Mouse (Mus musculus): ENCODE results near the gene Scn7a. TPM values are rescaled to one million over a fixed set of nuclear protein-coding genes. Genes with fewer than 3 reads are reported as not detected.

Gene Scn7a
- polyA plus RNA-seq (2012; rRNA removed): 0.37 and 1.6 TPM in 2 replicates

DNA sequence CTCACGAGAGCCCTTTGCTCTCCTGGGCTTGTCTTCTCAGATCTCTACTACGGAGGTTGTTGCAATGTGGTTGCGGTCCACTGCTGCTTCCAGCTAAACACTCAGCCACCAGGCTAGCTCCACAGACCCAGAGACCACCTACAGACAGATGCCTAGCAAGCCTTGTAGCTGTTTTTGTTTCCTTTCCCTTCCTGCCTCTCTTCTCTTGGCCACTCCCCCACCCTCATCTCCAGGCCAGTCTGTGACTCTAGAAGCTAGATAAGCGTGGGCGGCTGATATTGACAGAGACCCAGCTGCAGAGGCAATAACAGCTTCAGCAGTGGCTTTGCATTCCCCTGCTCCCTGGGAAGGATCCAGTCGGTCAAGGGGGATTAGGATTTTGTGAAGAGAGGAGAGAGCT is at the start of gene Scn7a:
Scn7a (minus strand) TSS at position 150 of the 400 bp plus-strand sequence.

DNA sequence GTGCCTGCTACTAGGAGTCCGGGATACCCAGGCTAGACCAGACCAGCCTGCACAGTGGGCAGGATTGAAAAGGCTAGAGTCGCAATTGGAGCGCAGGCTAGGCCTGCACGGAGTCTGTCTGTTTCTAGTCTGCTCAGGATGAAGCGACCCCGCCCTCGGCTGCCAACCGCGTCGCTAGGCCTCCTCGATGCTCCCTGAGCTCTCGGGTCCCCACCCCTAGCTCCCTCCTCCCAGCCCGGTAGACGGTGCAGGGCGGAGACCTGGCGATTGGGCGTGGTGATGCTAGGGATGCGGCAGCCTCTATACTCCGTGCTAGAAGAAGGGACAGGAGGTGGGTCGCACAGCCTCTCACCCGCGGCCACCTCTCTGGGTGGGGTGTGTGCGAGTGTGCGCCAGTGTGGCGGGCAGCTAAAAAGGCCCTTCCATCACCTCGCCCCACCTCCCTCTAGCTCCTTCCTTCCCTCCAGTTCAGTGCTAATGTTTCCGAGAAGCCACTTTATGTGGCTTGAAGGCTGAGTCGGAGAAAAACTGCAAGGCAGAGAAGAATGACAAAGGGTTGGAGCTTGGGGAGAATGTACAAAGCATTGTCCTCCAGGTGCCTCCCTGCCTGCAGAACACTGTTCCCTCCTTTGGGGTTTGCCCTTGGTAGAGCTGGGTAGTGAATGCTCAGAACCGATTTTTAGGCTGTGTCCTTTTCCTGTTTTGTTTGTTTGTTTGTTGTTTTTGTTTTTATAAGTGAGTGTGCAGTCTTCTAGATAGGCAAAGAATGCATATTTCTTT is 149.9 kb downstream of the Scn7a start, which contains the start of gene Scn9a:
Scn9a (minus strand) TSS at position 383 of the 780 bp plus-strand sequence.

Other genes with a start within 250 kb of the Scn7a start
- gene Scn9a, start 150.0 kb downstream of the Scn7a start, polyA plus RNA-seq (2012; rRNA removed): 7.2 and 10.0 TPM in 2 replicates

Data from central nervous system, embryonic 14 days (tissue).